Mouse (Mus musculus): Measurements from ENCODE around the gene Sinhcaf. TPM values are rescaled to one million over a fixed set of nuclear protein-coding genes. Genes with fewer than 3 reads are reported as not detected.

Sinhcaf gene
- total and polyA plus RNA-seq, 3 experiments: 1.5 to 21.4 (median 19.8) TPM

Other genes with a start within 250 kb of the Sinhcaf start
- gene Ipo8, start 115.0 kb downstream of the Sinhcaf start, total RNA-seq (2021): 10 to 100 TPM; 42.1 to 46.8 TPM
- 7.2 and 8.1 TPM in 2 replicates for gene Ipo8, start 115.0 kb downstream of the Sinhcaf start, polyA plus RNA-seq (2012; rRNA removed)
- gene Caprin2, start 50.2 kb downstream of the Sinhcaf start, total RNA-seq (2021): 10 to 100 TPM; 10.2 to 16.5 TPM
- 4.2 and 6.9 TPM in 2 replicates for gene Caprin2, start 50.2 kb downstream of the Sinhcaf start, polyA plus RNA-seq (2012; rRNA removed)
- 10 to 100 TPM; 13.0 to 14.3 TPM for gene Dennd5b, start 155.2 kb upstream of the Sinhcaf start, total RNA-seq (2021)
- gene Dennd5b, start 155.2 kb upstream of the Sinhcaf start, polyA plus RNA-seq (2012; rRNA removed): 6.9 and 9.6 TPM in 2 replicates
- not detected for gene Gm10203, start 183.7 kb upstream of the Sinhcaf start, total RNA-seq (2021)
- not detected in 2 replicates for gene Gm10203, start 183.7 kb upstream of the Sinhcaf start, polyA plus RNA-seq (2012; rRNA removed)
- gene Etfbkmt, start 193.4 kb upstream of the Sinhcaf start, total RNA-seq (2021): 10 to 100 TPM; 15.2 to 38.4 TPM
- gene Etfbkmt, start 193.4 kb upstream of the Sinhcaf start, polyA plus RNA-seq (2012; rRNA removed): 1.8 and 3.4 TPM in 2 replicates
- gene Amn1, start 242.2 kb upstream of the Sinhcaf start, total RNA-seq (2021): 10 to 100 TPM; 22.1 to 23.0 TPM
- gene Amn1, start 242.2 kb upstream of the Sinhcaf start, polyA plus RNA-seq (2012; rRNA removed): 9.1 and 9.2 TPM in 2 replicates